Mouse (Mus musculus) liver, embryonic 14.5 days (tissue): ENCODE results near the gene Fgfrl1.

ENCODE experiments used
- CTCF ChIP-seq: IDR thresholded peaks from 2 replicates; pipeline ENCODE4 v1.5.1; 2016; ENCODE audit warnings: antibody characterized with exemption, low read depth, control low read depth
- EP300 ChIP-seq: IDR thresholded peaks from 2 replicates; pipeline ENCODE4 v1.6.1; 2016; ENCODE audit warnings: antibody characterized with exemption, low read depth

DNA sequence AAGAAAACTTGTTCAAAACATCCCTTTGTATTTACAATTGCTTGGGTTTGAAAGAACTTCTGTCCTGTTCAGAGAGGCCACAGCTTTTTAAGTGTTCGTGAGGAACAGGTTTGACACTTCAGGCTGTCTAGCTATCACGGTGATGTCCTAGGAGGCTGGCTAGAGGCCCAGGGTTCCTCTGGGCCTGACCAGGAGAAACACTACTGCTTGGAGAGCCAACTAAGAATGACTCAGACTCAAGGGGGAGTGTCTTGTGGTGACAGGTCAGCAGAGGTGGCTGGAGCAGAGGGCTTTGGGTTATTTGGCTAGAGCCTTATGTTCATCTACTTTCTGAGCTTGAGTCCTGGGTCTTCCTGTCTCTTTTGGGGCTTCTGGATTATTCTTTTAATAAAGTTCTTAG lies 31.8 kb downstream of the Fgfrl1 start:
- no peak for TF ChIP-seq EP300
- no peak for TF ChIP-seq CTCF
